In the genomic region with DNA sequence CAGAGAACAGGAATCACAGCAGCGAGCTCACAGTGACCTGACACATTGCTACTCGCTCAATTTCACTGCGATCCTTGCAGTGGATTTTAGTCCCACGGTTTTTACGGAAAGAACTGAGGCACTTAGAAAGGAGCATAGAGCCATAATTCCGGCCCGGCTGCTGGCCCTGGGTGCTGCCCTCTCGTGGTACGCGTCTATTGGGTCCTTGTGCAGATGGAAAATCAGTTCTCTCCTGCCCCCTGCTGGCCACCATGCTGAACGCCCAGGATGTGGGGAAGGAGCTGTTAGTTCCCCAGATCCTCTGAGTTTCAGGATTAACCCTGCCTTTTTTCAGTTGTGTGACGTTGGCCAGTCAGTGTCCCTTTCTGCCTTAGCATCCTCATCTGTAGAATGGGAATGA, we compare ENCODE assay signal across 8 mouse cellular contexts. TPM values are rescaled to one million over a fixed set of nuclear protein-coding genes. Genes with fewer than 3 reads are reported as not detected.
DNase-seq lines count a peak whose midpoint lies in the region; ATAC-seq lines count a peak whose summit lies in the region.

No protein-coding gene starts in this region.

- no peaks in the 10 kb centered on the region for H3K9me3 ChIP-seq in hindbrain, embryonic 15.5 days

- peaks cover 26% of the 10 kb centered on the region for H3K4me1 ChIP-seq in hindbrain, embryonic 15.5 days (replicated peaks)

- no peaks in the 10 kb centered on the region for H3K27me3 ChIP-seq in hindbrain, embryonic 15.5 days

- peak overlapping the region; percentile 26 for H3K4me2 ChIP-seq in hindbrain, embryonic 15.5 days

- WGBS in hindbrain, embryonic 15.5 days = 3% methylated on average over 12 of the region's 12 CpGs

- peaks cover 49% of the 10 kb centered on the region for H3K36me3 ChIP-seq in hindbrain, embryonic 15.5 days

- H3K4me3 ChIP-seq in hindbrain, embryonic 15.5 days = no peak overlapping the region

- DNase-seq in T-cell, adult 2 months (ENCODE audit: low spot score) = peak; percentile 88
- peak; percentile 96 to 98 for DNase-seq in cerebellum, postnatal 14 days
- DNase-seq in frontal cortex, postnatal 14 days (ENCODE audit: low spot score in 2 of 2) = peak; percentile 81 to 88
- DNase-seq in layer of hippocampus, postnatal 36 days = peak; percentile 87 to 89
- DNase-seq in lung, postnatal 36 days = peak; percentile 97
- peak; percentile 97 for DNase-seq in retina, embryonic 14.5 days (ENCODE audit: low spot score)
- peak; percentile 85 to 91 for DNase-seq in thymus, postnatal 36 days

- peak; percentile 31 for ATAC-seq in hindbrain, embryonic 15.5 days (ENCODE audit: low FRiP score, low read depth)

- H3K9ac ChIP-seq in hindbrain, embryonic 15.5 days = no peak overlapping the region

- no peak overlapping the region; the same call in 1 of the 2 replicates for H3K27ac ChIP-seq in hindbrain, embryonic 15.5 days (replicated peaks)

RNA-seq across cellular contexts. Expression of a gene that starts 13.0 kb away (rescaled TPM):
- polyA plus RNA-seq in hindbrain, embryonic 15.5 days (2015; fragmentation: Nextera tagmentation; extraction: Ambion mirVana) = 271 and 286 TPM in 2 replicates
- 100 to 1,000 TPM; 138 to 150 TPM for total RNA-seq in layer of hippocampus, postnatal 36 days (2021)

RNA-seq across cellular contexts. Expression of a gene that starts 16.9 kb away (rescaled TPM):
- 6.3 TPM in 2 replicates for polyA plus RNA-seq in hindbrain, embryonic 15.5 days (2015; fragmentation: Nextera tagmentation; extraction: Ambion mirVana)
- total RNA-seq in layer of hippocampus, postnatal 36 days (2021) = 1 to 10 TPM; 6.3 to 7.0 TPM

RNA-seq across cellular contexts. Expression of a gene that starts 17.8 kb away (rescaled TPM):
- 20.1 and 24.8 TPM in 2 replicates for polyA plus RNA-seq in hindbrain, embryonic 15.5 days (2015; fragmentation: Nextera tagmentation; extraction: Ambion mirVana)
- total RNA-seq in layer of hippocampus, postnatal 36 days (2021) = 100 to 1,000 TPM; 285 to 298 TPM

RNA-seq across cellular contexts. Expression of a gene that starts 23.2 kb away (rescaled TPM):
- 1.1 and 1.6 TPM in 2 replicates for polyA plus RNA-seq in hindbrain, embryonic 15.5 days (2015; fragmentation: Nextera tagmentation; extraction: Ambion mirVana)
- total RNA-seq in layer of hippocampus, postnatal 36 days (2021) = 1 to 10 TPM; 1.6 to 2.4 TPM

RNA-seq across cellular contexts. Expression of a gene that starts 29.4 kb away (rescaled TPM):
- 41.8 and 43.1 TPM in 2 replicates for polyA plus RNA-seq in hindbrain, embryonic 15.5 days (2015; fragmentation: Nextera tagmentation; extraction: Ambion mirVana)
- total RNA-seq in layer of hippocampus, postnatal 36 days (2021) = 10 to 100 TPM; 19.9 to 22.6 TPM
